Mouse (Mus musculus) cerebellum, postnatal 10 days (tissue): ENCODE data around the gene Oaz3.

Source experiments
- DNase-seq, 2 experiments: peaks; one replicate each; pipeline ENCODE4 v3.0.0; 2021; ENCODE audit warnings: mixed read lengths in 2 of 2

Gene Oaz3

GRCm38 (mm10) chr3:94386671-94387070 is 57.0 kb downstream of the Oaz3 start:
- DNase-seq, result no peak

GRCm38 (mm10) chr3:94383476-94383875 is 60.2 kb downstream of the Oaz3 start:
- DNase-seq, result no peak
